8 mouse cellular contexts compared by ENCODE assay signal in the genomic region with DNA sequence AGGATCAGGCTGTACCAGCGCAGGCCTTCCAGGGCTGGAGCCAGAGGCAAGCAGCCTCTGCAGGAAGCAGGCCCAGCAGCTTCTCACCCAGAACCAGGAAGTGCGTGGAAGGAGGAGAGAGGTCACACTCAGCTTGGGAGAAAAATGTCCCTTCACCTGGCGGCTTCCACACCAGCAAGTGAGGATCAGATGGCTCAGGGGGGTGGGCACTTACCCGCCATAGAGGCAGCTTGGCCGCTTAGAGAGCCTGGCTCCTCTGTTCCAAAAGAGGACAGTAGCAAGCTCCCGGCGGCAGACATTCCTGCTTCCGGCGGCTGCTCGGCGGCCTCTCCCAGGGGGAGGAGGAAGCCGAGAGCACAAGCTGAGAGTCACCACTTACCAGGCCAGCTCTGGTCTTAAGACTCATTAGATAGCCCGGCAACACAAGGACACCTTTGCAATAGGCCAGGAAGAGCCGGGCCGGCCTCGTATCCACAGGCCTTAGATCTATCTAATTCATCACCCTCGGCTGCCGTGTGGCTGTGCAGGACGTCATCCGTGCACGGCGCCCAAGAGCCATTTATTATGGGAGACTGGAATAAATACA. TPM values are rescaled to one million over a fixed set of nuclear protein-coding genes. Genes with fewer than 3 reads are reported as not detected.
A peak's percentile ranks its signal among the peaks of the same experiment; 100 is the strongest.
DNase-seq lines count a peak whose midpoint lies in the region; ATAC-seq lines count a peak whose summit lies in the region.

No protein-coding gene starts in this region.

- peak; percentile 33; the same call in 1 of the 2 replicates for ATAC-seq in forebrain, embryonic 13.5 days
- ATAC-seq in limb, embryonic 12.5 days (ENCODE audit: insufficient number of reproducible peaks, insufficient read depth, low FRiP score, low TSS enrichment, low read depth): no peak; the same call in 1 of the 2 replicates
- ATAC-seq in midbrain, embryonic 12.5 days (ENCODE audit: low FRiP score, low read depth): 0 out of 2 replicates have a peak, but pooled peaks have one; percentile 7

- no peaks in the 10 kb centered on the region for H3K9me3 ChIP-seq in forebrain, embryonic 13.5 days (replicated peaks)
- no peaks in the 10 kb centered on the region for H3K9me3 ChIP-seq in limb, embryonic 12.5 days
- H3K9me3 ChIP-seq in midbrain, embryonic 12.5 days: no peaks in the 10 kb centered on the region

- H3K4me2 ChIP-seq in forebrain, embryonic 13.5 days: peak overlapping the region; percentile 48
- peak overlapping the region; percentile 43 for H3K4me2 ChIP-seq in limb, embryonic 12.5 days
- H3K4me2 ChIP-seq in midbrain, embryonic 12.5 days (replicated peaks): peak overlapping the region; percentile 40

- WGBS in forebrain, embryonic 13.5 days: 2% methylated on average over 22 of the region's 22 CpGs
- 2% methylated on average over 22 of the region's 22 CpGs for WGBS in limb, embryonic 12.5 days
- 5% methylated on average over 22 of the region's 22 CpGs for WGBS in midbrain, embryonic 12.5 days

- peak; percentile 61 to 62 for DNase-seq in frontal cortex, postnatal 36 days (ENCODE audit: low spot score in 2 of 2)
- no peak for DNase-seq in frontal cortex, postnatal 14 days (ENCODE audit: low spot score in 2 of 2)
- DNase-seq in adrenal gland, postnatal 36 days: peak; percentile 67 to 71
- peak; percentile 74 for DNase-seq in heart, postnatal 4 days
- peak; percentile 74 for DNase-seq in yolk sac, embryonic 10.5 days (ENCODE audit: low spot score)

- H3K4me3 ChIP-seq in forebrain, embryonic 13.5 days: peak overlapping the region; percentile 8; the same call in 1 of the 2 replicates
- peak overlapping the region; percentile 5; the same call in 1 of the 2 replicates for H3K4me3 ChIP-seq in limb, embryonic 12.5 days (replicated peaks)
- H3K4me3 ChIP-seq in midbrain, embryonic 12.5 days: peak overlapping the region; percentile 18; the same call in 1 of the 2 replicates

- H3K27me3 ChIP-seq in forebrain, embryonic 13.5 days: no peaks in the 10 kb centered on the region
- no peaks in the 10 kb centered on the region for H3K27me3 ChIP-seq in limb, embryonic 12.5 days
- no peaks in the 10 kb centered on the region for H3K27me3 ChIP-seq in midbrain, embryonic 12.5 days

- H3K4me1 ChIP-seq in forebrain, embryonic 13.5 days: peaks cover 85% of the 10 kb centered on the region
- peaks cover 66% of the 10 kb centered on the region for H3K4me1 ChIP-seq in limb, embryonic 12.5 days (replicated peaks)
- H3K4me1 ChIP-seq in midbrain, embryonic 12.5 days: peaks cover 76% of the 10 kb centered on the region

- H3K27ac ChIP-seq in forebrain, embryonic 13.5 days: peak overlapping the region; percentile 88
- H3K27ac ChIP-seq in limb, embryonic 12.5 days: peak overlapping the region; percentile 96
- peak overlapping the region; percentile 90 for H3K27ac ChIP-seq in midbrain, embryonic 12.5 days (replicated peaks)

- peaks cover 9% of the 10 kb centered on the region; the same call in 1 of the 2 replicates for H3K36me3 ChIP-seq in forebrain, embryonic 13.5 days (ENCODE audit: poor library complexity, severe bottlenecking)
- peaks cover 29% of the 10 kb centered on the region for H3K36me3 ChIP-seq in limb, embryonic 12.5 days
- peaks cover 13% of the 10 kb centered on the region; the same call in 1 of the 2 replicates for H3K36me3 ChIP-seq in midbrain, embryonic 12.5 days

- H3K9ac ChIP-seq in forebrain, embryonic 13.5 days: peak overlapping the region; percentile 58
- peak overlapping the region; percentile 47 for H3K9ac ChIP-seq in limb, embryonic 12.5 days (replicated peaks)
- H3K9ac ChIP-seq in midbrain, embryonic 12.5 days (replicated peaks): peak overlapping the region; percentile 52

RNA-seq across cellular contexts. Expression of gene Zmynd8, which starts 40.9 kb away (rescaled TPM):
- total RNA-seq in adrenal gland, postnatal 36 days (2021): 10 to 100 TPM; 47.9 to 53.4 TPM
- polyA plus RNA-seq in forebrain, embryonic 13.5 days (2015; fragmentation: Nextera tagmentation; extraction: Ambion mirVana): 73.3 and 85.4 TPM in 2 replicates
- 10 to 100 TPM; 49.5 to 50.4 TPM for total RNA-seq in heart, postnatal 4 days (2021)
- polyA plus RNA-seq in limb, embryonic 12.5 days (2016; fragmentation: Nextera tagmentation; extraction: Ambion mirVana): 55.3 and 57.0 TPM in 2 replicates
- 70.6 and 71.2 TPM in 2 replicates for polyA plus RNA-seq in midbrain, embryonic 12.5 days (2016; fragmentation: Nextera tagmentation; extraction: Ambion mirVana)

Comparison
In these comparisons a context has a peak if more than half of its experiments do, and no peak if none do; other contexts are left out.
1. DNase-seq: peak in frontal cortex, postnatal 36 days (2 of 2), adrenal gland, postnatal 36 days (2 of 2), heart, postnatal 4 days (single experiment) and yolk sac, embryonic 10.5 days (single experiment); none in frontal cortex, postnatal 14 days (0 of 2).
2. Peak in every context shown above with its lines, with median percentiles within 50 percentile points of each other: H3K27ac ChIP-seq, H3K4me2 ChIP-seq, H3K4me3 ChIP-seq and H3K9ac ChIP-seq.